Mouse (Mus musculus) gastrocnemius, adult 2 months (tissue): ENCODE measurements at regions not wholly inside any gene's neighbourhood (a gene's known extent, or its start where the extent isn't known, plus 50 kb on each side); places are given as distances from the start of the nearest gene placed in this dataset.
"Not testable (repeated sequence)": the region's sequence is repeated elsewhere in the genome, so short reads cannot be mapped to it uniquely, and the experiment has no call there.

Experiments used
- DNase-seq: peaks from one replicate; pipeline ENCODE4 v3.0.0; 2022
- H3K27ac ChIP-seq: fragments of 200-600 bp; 2 replicates; pipeline ENCODE4 v1.8.1; 2022; ENCODE audit warnings: mild to moderate bottlenecking
- H3K4me3 ChIP-seq: fragments of 200-600 bp; 2 replicates; pipeline ENCODE4 v1.8.1; 2022; ENCODE audit warnings: mild to moderate bottlenecking, moderate library complexity
- CTCF ChIP-seq: fragments of 200-600 bp; IDR thresholded peaks from 2 replicates; pipeline ENCODE4 v1.8.1; 2022; ENCODE audit warnings: antibody characterized with exemption, mild to moderate bottlenecking, moderate library complexity
- intact Hi-C: fragments of 180-260 bp; cut with DNase I; formaldehyde crosslinking; loops from one replicate; pipeline ENCODE4 v1.15.1; 2025

- H3K27ac ChIP-seq: no peak overlapping the region
- DNase-seq: no peak
- no peak for TF ChIP-seq CTCF
- intact Hi-C loops: no loop called here
- no peak overlapping the region for H3K4me3 ChIP-seq
These were observed 352.0 kb upstream of the Ngly1 start for GRCm38 (mm10) chr14:15897098-15897497.

- intact Hi-C loops, H3K27ac ChIP-seq, H3K4me3 ChIP-seq, DNase-seq: not testable (repeated sequence)
These were observed 342.7 kb upstream of the Ngly1 start for GRCm38 (mm10) chr14:15906429-15906828.

GRCm38 (mm10) chr14:15913206-15913605, 335.9 kb upstream of the Ngly1 start:
- H3K27ac ChIP-seq, intact Hi-C loops: not testable (repeated sequence)

GRCm38 (mm10) chr14:15914176-15914575, 334.9 kb upstream of the Ngly1 start:
- H3K4me3 ChIP-seq: no peak overlapping the region
- intact Hi-C loops: no loop called here
- no peak for TF ChIP-seq CTCF
- no peak for DNase-seq
- no peak overlapping the region for H3K27ac ChIP-seq

More at GRCm38 (mm10) chr14:15913206-15913605, 335.9 kb upstream of the Ngly1 start:
- DNase-seq, H3K4me3 ChIP-seq: not testable (repeated sequence)

- H3K27ac ChIP-seq, intact Hi-C loops, H3K4me3 ChIP-seq, DNase-seq: not testable (repeated sequence)
These were observed 324.4 kb upstream of the Ngly1 start for GRCm38 (mm10) chr14:15924676-15925075.

- DNase-seq: no peak
- Histone ChIP-seq H3K4me3 (no peak overlapping the region), H3K27ac (no peak overlapping the region)
- TF ChIP-seq CTCF: no peak
- intact Hi-C loops: no loop called here
These were observed 314.4 kb upstream of the Ngly1 start for GRCm38 (mm10) chr14:15934729-15935128.

- Histone ChIP-seq H3K4me3 (no peak overlapping the region), H3K27ac (no peak overlapping the region)
- no peak for DNase-seq
- TF ChIP-seq CTCF: no peak
- intact Hi-C loops: no loop called here
These were observed 278.8 kb upstream of the Ngly1 start for GRCm38 (mm10) chr14:15970321-15970720.

- no peak overlapping the region for H3K27ac ChIP-seq
- intact Hi-C loops: no loop called here
- H3K4me3 ChIP-seq: no peak overlapping the region
- no peak for TF ChIP-seq CTCF
- no peak for DNase-seq
These were observed 278.3 kb upstream of the Ngly1 start for GRCm38 (mm10) chr14:15970767-15971166.

- TF ChIP-seq CTCF: no peak
- no peak overlapping the region for H3K27ac ChIP-seq
- no peak overlapping the region for H3K4me3 ChIP-seq
- intact Hi-C loops: no loop called here
- no peak for DNase-seq
These were observed 277.8 kb upstream of the Ngly1 start for GRCm38 (mm10) chr14:15971306-15971705.

- no peak for DNase-seq
- Histone ChIP-seq H3K27ac (no peak overlapping the region), H3K4me3 (no peak overlapping the region)
- TF ChIP-seq CTCF: no peak
- intact Hi-C loops: no loop called here
These were observed 271.7 kb upstream of the Ngly1 start for GRCm38 (mm10) chr14:15977366-15977765.

GRCm38 (mm10) chr14:15978329-15978728, 270.8 kb upstream of the Ngly1 start:
- intact Hi-C loops: no loop called here
- no peak for TF ChIP-seq CTCF
- no peak for DNase-seq
- H3K27ac ChIP-seq: no peak overlapping the region
- no peak overlapping the region for H3K4me3 ChIP-seq

GRCm38 (mm10) chr14:16005409-16005808, 243.7 kb upstream of the Ngly1 start:
- DNase-seq: no peak
- Histone ChIP-seq H3K27ac (no peak overlapping the region), H3K4me3 (no peak overlapping the region)
- TF ChIP-seq CTCF: no peak
- intact Hi-C loops: no loop called here

- intact Hi-C loops: no loop called here
- Histone ChIP-seq H3K4me3 (no peak overlapping the region), H3K27ac (no peak overlapping the region)
- DNase-seq: no peak
- no peak for TF ChIP-seq CTCF
These were observed 242.1 kb upstream of the Ngly1 start for GRCm38 (mm10) chr14:16006968-16007367.

GRCm38 (mm10) chr14:16009778-16010177, 239.3 kb upstream of the Ngly1 start:
- no peak for DNase-seq
- TF ChIP-seq CTCF: no peak
- no peak overlapping the region for H3K4me3 ChIP-seq
- H3K27ac ChIP-seq: no peak overlapping the region
- intact Hi-C loops: no loop called here

GRCm38 (mm10) chr14:16023853-16024252, 225.2 kb upstream of the Ngly1 start:
- no peak for DNase-seq
- intact Hi-C loops: no loop called here
- no peak for TF ChIP-seq CTCF
- Histone ChIP-seq H3K4me3 (no peak overlapping the region), H3K27ac (no peak overlapping the region)
